Mouse (Mus musculus) lung, embryonic 14.5 days (tissue): ENCODE data around the gene Fthl17e. TPM values are rescaled to one million over a fixed set of nuclear protein-coding genes. Genes with fewer than 3 reads are reported as not detected.
"Not testable (repeated sequence)": the region's sequence is repeated elsewhere in the genome, so short reads cannot be mapped to it uniquely, and the experiment has no call there.

Experiments
- ATAC-seq: fragments of 200-750 bp; cut with Nextera tagmentation; 2 replicates; pipeline ENCODE4 v1.8.0; 2017; ENCODE audit warnings: mild to moderate bottlenecking, moderate TSS enrichment, moderate library complexity; ENCODE audit not compliant: insufficient read depth
- DNase-seq: peaks from one replicate; pipeline ENCODE4 v3.0.0-alpha.2; 2015
- H3K27ac ChIP-seq: fragments of 300-500 bp; sonication (generic); 2 replicates; pipeline ENCODE4 v1.5.1; 2014; ENCODE audit warnings: low read depth, mild to moderate bottlenecking, moderate library complexity
- H3K27me3 ChIP-seq: fragments of 300-500 bp; sonication (generic); 2 replicates; pipeline ENCODE4 v1.6.1; 2014; ENCODE audit warnings: low read length, control low read depth; ENCODE audit not compliant: insufficient read depth
- H3K36me3 ChIP-seq: fragments of 300-500 bp; sonication (generic); 2 replicates; pipeline ENCODE4 v1.6.1; 2014; ENCODE audit warnings: control low read depth; ENCODE audit not compliant: insufficient read depth
- H3K4me1 ChIP-seq: fragments of 300-500 bp; sonication (generic); 2 replicates; pipeline ENCODE4 v1.6.1; 2014; ENCODE audit warnings: antibody characterized with exemption, control low read depth; ENCODE audit not compliant: insufficient read depth
- H3K4me2 ChIP-seq: fragments of 300-500 bp; sonication (generic); 2 replicates; pipeline ENCODE4 v1.6.1; 2014; ENCODE audit warnings: mild to moderate bottlenecking
- H3K4me3 ChIP-seq: fragments of 300-500 bp; sonication (generic); 2 replicates; pipeline ENCODE4 v1.5.1; 2014; ENCODE audit warnings: low read depth, low read length
- H3K9ac ChIP-seq: fragments of 300-500 bp; sonication (generic); 2 replicates; pipeline ENCODE4 v1.6.1; 2014
- H3K9me3 ChIP-seq: fragments of 300-500 bp; sonication (generic); 2 replicates; pipeline ENCODE4 v1.6.1; 2016; ENCODE audit warnings: low read depth, low read length, control low read depth
- CTCF ChIP-seq: IDR thresholded peaks from 2 replicates; pipeline ENCODE4 v1.5.1; 2016; ENCODE audit warnings: antibody characterized with exemption, low read depth
- WGBS: fragments of 180-500 bp; shearing (Covaris S2); extraction: QIAGEN DNeasy Blood & Tissue Kit; methylation state at CpG from one replicate; pipeline ENCODE4 v1.1.7; 2014; 5-methylcytosine and 5-hydroxymethylcytosine counted together
- polyA plus RNA-seq: library from polyadenylated mRNA; unstranded; fragments of >200 nt; fragmentation: Nextera tagmentation; extraction: Ambion mirVana; gene quantifications from 2 replicates; pipeline ENCODE4 v1.2.1, GENCODE M21; 2014

Fthl17e gene
- not detected in 2 replicates for polyA plus RNA-seq

- not testable (repeated sequence) for H3K4me3 ChIP-seq, H3K9me3 ChIP-seq, H3K27ac ChIP-seq, H3K4me1 ChIP-seq, H3K36me3 ChIP-seq, DNase-seq, ATAC-seq, H3K4me2 ChIP-seq, H3K27me3 ChIP-seq, H3K9ac ChIP-seq
- WGBS: 100% methylated on average over 1 of the region's 10 CpGs
Observed at GRCm38 (mm10) chrX:9033193-9033592, at the start of gene Fthl17e. Gene Fthl17e, plus strand, starts transcription at chrX:9033493.

- WGBS: no CpG with 5 or more reads among the region's 9 CpGs
- H3K9ac ChIP-seq, ATAC-seq: not testable (repeated sequence)
Observed at GRCm38 (mm10) chrX:8986655-8987054, 46.6 kb upstream of the Fthl17e start, which contains the start of gene Fthl17d. Gene Fthl17d, minus strand, starts transcription at chrX:8986755.

GRCm38 (mm10) chrX:9016079-9016478 is 17.2 kb upstream of the Fthl17e start:
- WGBS: 35% methylated on average over 1 of the region's 1 CpGs
- Histone ChIP-seq H3K27ac (no peak overlapping the region), H3K4me3 (no peak overlapping the region), H3K4me2 (no peak overlapping the region), H3K9ac (no peak overlapping the region), H3K4me1 (no peaks in the 10 kb centered on the region), H3K27me3 (no peaks in the 10 kb centered on the region), H3K36me3 (no peaks in the 10 kb centered on the region), H3K9me3 (no peaks in the 10 kb centered on the region)
- no peak for TF ChIP-seq CTCF
- DNase-seq: no peak
- no peak for ATAC-seq

More at GRCm38 (mm10) chrX:8986655-8987054, 46.6 kb upstream of the Fthl17e start, which contains the start of gene Fthl17d:
- H3K36me3 ChIP-seq, H3K27ac ChIP-seq, H3K4me1 ChIP-seq, DNase-seq, H3K27me3 ChIP-seq, H3K4me3 ChIP-seq, H3K9me3 ChIP-seq, H3K4me2 ChIP-seq: not testable (repeated sequence)

- no peaks in the 10 kb centered on the region for H3K9me3 ChIP-seq
Observed at GRCm38 (mm10) chrX:9019481-9019880, 13.8 kb upstream of the Fthl17e start.

GRCm38 (mm10) chrX:9041611-9042010 is 8.3 kb downstream of the Fthl17e start:
- WGBS: 24% methylated on average over 3 of the region's 4 CpGs
- not testable (repeated sequence) for H3K4me1 ChIP-seq, H3K4me3 ChIP-seq, DNase-seq, H3K27ac ChIP-seq, H3K4me2 ChIP-seq, H3K9me3 ChIP-seq, ATAC-seq, H3K27me3 ChIP-seq, H3K9ac ChIP-seq, H3K36me3 ChIP-seq
- 0 out of 2 replicates have a peak, but pooled peaks have one; percentile 3 for TF ChIP-seq CTCF

More at GRCm38 (mm10) chrX:9019481-9019880, 13.8 kb upstream of the Fthl17e start:
- Histone ChIP-seq H3K4me3 (no peak overlapping the region), H3K4me2 (no peak overlapping the region), H3K9ac (no peak overlapping the region), H3K4me1 (no peaks in the 10 kb centered on the region), H3K27ac (no peak overlapping the region), H3K27me3 (no peaks in the 10 kb centered on the region), H3K36me3 (no peaks in the 10 kb centered on the region)
- TF ChIP-seq CTCF: no peak
- no peak for DNase-seq
- ATAC-seq: no peak
- WGBS: 61% methylated on average over 10 of the region's 10 CpGs

GRCm38 (mm10) chrX:9060952-9061351 is 27.7 kb downstream of the Fthl17e start:
- H3K4me3 ChIP-seq, H3K9me3 ChIP-seq, DNase-seq, ATAC-seq, H3K9ac ChIP-seq, H3K27ac ChIP-seq, H3K4me1 ChIP-seq, H3K27me3 ChIP-seq, H3K4me2 ChIP-seq, H3K36me3 ChIP-seq: not testable (repeated sequence)
- 20% methylated on average over 7 of the region's 9 CpGs for WGBS
- peak; percentile 33 for TF ChIP-seq CTCF

- Histone ChIP-seq H3K4me2 (no peak overlapping the region), H3K4me1 (no peaks in the 10 kb centered on the region), H3K36me3 (no peaks in the 10 kb centered on the region), H3K9me3 (no peaks in the 10 kb centered on the region), H3K27ac (no peak overlapping the region), H3K9ac (no peak overlapping the region), H3K4me3 (no peak overlapping the region), H3K27me3 (no peaks in the 10 kb centered on the region)
- WGBS: 89% methylated on average over 4 of the region's 4 CpGs
- DNase-seq: no peak
- ATAC-seq: no peak
- TF ChIP-seq CTCF: no peak
Observed at GRCm38 (mm10) chrX:9062101-9062500, 28.8 kb downstream of the Fthl17e start.

- WGBS: 86% methylated on average over 11 of the region's 11 CpGs
- H3K9me3 ChIP-seq, H3K4me1 ChIP-seq, H3K4me3 ChIP-seq, H3K9ac ChIP-seq, ATAC-seq, H3K27ac ChIP-seq, DNase-seq, H3K27me3 ChIP-seq, H3K36me3 ChIP-seq, H3K4me2 ChIP-seq: not testable (repeated sequence)
Observed at GRCm38 (mm10) chrX:9062715-9063114, 29.4 kb downstream of the Fthl17e start, which contains the start of gene Fthl17f. Gene Fthl17f, plus strand, starts transcription at chrX:9063015.
